Mouse (Mus musculus) mouse embryonic stem cell (cell line): ENCODE measurements around the gene Zranb3.
"Not testable (repeated sequence)": the region's sequence is repeated elsewhere in the genome, so short reads cannot be mapped to it uniquely, and the experiment has no call there.

Experiments
- in situ Hi-C, 2 experiments: fragments of 300-500 bp; cut with MboI; formaldehyde crosslinking; loops; 1 replicate in 1 of 2; 3 replicates in 1 of 2; pipeline ENCODE4 v1.14.3; 2019 to 2020; ENCODE audit warnings: low sequenced_read_pairs in 2 of 2, low pct_unique_long_range_greater_than_20kb in 1 of 2, mixed read lengths in 1 of 2; ENCODE audit not compliant: unreplicated experiment in 1 of 2

Zranb3 gene

DNA sequence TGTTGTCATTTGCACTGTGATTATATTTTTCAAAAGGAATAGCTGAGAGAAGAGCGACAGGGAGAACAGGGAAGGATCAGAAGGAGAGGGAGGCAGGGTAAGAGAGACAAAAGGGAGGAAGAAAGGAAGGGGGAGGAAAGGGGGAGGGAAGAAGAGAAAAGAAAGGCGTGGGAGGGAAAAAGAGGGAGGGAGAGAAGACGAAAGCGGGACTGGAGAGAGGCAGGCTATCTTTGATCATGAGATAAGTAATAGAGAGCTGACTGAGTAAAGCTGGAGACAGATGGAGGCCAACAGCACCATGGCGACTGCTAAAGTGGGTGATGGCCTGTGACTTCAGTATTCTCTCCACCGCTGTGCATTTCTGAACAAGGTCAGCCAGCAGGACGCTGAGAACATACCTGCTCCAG is 143.5 kb downstream of the Zranb3 start:
- in situ Hi-C loops = no loop called here

DNA sequence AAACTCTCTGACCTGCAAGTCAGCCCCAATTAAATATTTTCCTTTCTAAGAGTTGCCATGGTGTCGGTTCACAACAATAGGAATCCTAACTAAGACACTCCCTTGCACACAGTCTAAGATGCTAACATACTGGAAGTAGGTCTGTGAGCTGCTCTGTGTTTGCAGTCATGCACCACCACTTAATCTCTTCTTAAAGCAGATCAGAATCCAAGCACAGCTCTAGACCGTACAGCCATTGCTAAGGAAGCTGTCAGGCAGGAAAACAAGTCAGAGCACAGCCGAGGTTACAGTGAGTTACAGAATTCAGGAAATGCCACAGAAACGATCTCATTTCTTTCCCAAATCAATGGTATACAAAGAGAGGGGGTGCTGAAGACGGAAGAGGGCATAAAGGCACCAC is 144.0 kb downstream of the Zranb3 start:
- in situ Hi-C loops = no loop called here

DNA sequence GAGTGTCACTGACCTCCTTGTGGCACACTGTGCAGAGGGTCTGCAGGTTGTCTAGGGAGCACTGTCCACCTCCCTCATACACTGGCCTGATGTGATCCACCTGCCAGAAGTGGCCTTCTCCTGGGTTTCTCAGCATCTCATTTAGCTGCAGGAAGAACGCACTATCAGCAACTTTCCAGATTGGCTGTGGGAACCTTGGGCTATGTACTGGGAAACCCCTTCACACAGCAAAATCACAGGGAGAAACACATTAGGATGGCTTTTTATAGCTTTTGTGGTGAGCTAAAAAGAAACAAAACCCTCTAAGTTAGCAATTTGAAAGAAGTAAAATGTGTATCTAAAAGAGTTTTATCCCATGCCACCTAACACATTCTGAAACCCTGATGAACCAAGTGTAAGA is 146.3 kb downstream of the Zranb3 start:
- in situ Hi-C loops = no loop called here

DNA sequence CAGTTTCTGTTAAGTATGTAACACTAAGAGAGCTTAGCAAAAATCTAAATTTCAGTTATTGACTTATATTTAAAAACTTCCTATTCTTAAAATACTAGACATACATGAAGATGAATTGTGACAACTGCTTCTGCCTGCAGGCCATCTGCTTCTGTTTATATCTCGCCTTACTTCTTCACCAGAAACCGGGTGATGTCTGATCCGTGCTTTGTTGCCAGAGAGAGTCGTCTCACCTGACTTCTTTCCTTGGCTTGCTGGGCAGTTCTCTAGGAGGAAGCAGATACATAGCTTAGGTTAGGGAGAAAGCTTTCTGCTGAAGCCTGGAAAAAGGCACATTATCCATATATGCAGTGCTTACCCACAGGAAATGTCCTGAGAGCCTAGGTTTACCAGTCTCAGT is 148.0 kb downstream of the Zranb3 start:
- in situ Hi-C loops = no loop called here

DNA sequence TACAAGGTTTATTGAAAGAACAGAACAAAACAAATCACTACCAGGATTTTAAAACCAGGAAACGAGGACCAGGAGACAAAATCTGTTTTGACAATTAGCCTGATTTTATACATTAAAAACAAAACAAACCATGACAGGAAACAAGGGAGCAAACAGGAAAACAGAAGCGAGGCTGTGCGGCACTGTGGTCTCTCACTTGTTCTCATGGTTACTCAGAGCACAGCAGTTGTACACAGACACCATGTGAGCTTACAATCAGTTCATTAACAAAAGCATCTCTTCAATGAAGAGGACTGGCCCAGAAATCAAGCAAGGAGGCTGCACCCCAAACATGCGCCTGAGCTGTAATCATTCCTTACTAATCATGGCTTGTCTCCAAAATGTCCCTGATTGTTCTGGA is 148.6 kb downstream of the Zranb3 start:
- in situ Hi-C loops = not testable (repeated sequence)

DNA sequence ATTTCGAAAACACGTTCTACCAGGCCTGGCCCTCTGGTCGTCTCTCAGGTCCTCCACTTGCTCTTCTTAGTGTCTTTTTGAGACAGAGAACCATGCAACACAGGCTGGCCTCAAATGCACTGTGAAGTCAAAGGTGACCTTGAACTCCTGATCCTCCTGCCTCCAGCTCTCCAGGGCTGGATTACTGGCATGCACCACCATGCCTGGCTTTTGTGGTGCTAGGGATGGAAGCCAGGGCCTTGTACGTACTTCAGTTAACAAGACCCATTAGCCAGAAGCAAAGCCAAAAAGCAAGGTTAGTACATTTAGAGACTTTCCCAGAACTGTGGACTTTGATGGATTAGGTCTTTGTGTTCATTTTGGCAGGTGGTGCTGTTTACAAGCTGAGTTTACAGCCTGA is 150.6 kb downstream of the Zranb3 start:
- in situ Hi-C loops = no loop called here

DNA sequence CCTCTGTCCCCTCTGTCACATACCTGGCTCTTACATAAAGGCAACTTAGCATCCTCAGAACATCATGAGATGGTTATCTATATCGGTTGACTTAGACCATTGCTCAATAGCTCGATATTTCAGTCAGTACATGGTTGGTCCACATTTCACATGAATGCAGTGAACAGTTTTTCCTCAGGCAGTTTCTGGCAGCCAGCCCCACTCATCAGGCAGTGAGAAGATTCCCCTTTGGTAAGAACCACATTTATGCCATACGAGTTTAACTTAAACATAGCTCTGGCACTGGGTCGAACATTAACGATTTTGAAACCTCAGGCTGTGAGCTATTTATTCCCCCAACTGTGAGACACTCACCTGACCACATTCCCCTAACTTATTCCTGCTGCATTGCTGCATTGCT is 154.1 kb downstream of the Zranb3 start:
- in situ Hi-C loops = no loop called here

DNA sequence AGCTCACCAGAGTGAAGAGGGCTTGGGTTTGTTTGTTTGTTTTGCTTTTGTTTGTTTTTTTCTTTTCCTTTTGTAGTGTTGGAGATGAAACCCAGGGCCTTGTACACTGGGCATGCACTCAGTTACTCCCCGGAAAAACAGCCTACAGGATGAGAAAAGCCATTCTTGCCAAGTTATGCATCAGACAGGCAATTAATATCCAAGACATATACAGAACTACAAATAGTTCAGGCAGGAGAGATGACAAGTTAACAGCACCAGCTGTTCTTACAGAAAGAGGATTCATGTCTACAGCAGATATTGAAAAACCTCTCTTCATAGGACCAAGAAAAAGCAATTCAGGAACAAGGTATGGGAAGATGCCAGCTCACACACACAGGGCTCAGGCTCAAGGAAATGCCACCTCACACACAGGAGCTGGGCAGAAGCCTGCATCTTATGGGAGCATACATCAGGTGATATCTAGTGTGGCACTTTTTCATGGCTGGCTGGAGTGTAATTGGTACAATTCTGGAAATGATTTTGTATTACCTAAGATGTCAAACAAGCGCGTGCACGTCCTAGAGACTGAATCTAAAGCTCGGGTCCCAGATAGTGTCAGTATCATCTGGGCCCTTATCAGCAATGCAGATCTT is 156.1 kb downstream of the Zranb3 start:
- in situ Hi-C loops = no loop called here

DNA sequence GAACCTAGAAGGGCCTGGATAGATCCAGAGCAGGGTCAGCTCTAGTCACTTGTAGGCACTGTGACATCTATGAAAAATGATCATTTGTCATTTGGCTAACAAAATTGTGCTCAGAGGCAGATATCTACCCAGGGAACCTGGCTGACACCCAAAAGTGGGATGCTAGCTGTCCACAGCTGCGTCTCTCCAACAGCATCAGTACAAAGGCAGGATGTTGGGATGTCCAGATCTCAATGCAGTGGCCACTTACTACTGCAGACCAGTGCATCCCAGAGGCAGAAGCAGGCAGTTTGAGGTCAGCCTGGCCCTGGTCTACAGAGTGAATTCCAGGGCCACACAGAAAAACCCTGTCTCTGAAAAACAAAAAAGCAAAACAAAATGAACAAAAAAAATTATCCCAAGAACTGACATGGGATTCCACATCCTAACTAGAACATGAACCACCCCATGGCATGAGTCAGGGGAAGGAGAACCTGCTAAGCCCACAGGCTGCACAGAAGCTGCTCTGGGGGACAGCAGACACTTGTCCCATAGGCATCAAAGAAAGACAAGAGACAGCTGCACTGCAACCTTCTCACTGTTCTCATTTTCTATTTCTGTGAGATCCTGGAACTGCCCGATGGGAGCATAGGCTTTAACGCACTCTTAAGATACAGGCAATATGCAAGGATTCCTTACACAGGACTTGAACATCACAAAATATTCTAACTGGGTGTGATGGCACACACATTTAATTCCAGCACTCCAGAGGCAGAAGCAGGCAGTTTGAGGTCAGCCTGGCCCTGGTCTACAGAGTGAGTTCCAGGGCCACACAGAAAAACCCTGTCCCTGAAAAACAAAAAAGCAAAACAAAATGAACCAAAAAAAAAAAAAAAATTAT is 156.9 kb downstream of the Zranb3 start:
- in situ Hi-C loops = no loop called here

DNA sequence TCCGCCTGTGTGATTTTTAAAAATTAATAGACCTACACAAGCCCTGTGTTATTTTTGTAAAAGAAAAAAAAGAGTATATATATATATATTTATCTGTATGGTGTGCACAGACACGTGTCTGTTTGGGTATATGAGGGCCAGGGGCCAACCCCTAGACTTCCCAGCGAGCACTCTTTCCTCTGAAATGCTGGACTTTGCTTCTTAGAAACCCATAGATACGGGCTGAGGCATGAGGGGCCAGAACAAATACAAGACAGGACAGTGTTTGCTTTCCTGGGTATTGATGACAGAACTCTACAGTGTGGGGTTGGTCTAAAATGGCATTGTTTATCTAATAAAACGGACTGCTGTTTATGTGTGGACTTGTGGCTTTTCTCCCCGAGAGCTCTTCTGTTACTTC is 159.3 kb downstream of the Zranb3 start:
- in situ Hi-C loops = no loop called here

DNA sequence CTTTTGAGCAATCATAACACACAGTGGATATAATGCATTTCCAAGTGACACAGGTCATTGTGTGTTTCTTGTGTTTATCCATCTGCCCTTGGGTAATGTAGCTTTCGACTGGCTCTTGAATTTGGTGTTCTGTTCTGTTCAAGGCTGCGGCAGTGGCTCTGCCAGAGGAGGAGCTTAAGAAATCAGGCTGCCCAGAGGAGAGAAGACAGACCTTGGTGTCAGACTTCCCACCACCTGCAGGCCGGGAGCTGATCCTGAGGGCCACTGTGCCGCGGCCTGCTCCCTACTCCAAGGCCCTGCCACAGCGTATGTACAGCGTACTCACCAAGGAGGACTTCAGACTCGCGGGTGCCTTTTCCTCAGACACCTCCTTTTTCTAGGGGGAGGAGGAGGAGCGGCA is 160.6 kb downstream of the Zranb3 start:
- in situ Hi-C loops = no loop called here

DNA sequence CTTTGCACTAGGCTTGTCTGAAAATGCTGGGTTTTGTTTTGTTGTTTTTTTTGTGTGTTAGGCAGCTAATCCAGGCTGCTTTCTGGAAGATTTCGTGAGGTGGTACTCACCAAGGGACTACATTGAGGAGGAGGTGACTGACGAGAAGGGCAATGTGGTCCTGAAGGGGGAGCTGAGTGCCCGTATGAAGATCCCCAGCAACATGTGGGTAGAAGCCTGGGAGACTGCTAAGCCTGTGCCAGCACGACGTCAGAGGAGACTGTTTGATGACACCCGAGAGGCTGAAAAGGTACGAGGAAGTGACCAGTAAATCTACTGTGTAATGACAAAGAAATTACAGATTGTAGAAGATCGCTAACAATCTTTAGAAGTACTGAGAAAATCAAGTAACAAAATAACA is 165.6 kb downstream of the Zranb3 start:
- in situ Hi-C loops = no loop called here

DNA sequence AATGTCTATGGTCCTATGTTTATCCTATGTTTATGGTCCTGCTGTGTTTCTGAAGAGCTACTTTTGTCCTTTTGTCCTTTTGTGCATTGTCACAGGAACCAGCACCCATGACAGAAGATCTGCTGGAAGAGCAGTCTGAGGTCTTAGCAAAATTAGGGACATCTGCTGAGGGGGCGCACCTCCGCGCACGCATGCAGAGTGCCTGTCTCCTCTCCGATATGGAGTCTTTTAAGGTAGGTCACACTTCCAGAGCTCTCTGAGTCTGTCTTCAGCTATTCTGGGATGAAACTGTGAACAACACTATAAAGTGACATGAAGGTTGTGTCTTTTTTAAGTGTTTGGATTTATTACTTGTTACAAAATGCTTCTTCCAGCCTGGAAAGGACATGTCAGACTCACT is 168.5 kb downstream of the Zranb3 start:
- in situ Hi-C loops = no loop called here

DNA sequence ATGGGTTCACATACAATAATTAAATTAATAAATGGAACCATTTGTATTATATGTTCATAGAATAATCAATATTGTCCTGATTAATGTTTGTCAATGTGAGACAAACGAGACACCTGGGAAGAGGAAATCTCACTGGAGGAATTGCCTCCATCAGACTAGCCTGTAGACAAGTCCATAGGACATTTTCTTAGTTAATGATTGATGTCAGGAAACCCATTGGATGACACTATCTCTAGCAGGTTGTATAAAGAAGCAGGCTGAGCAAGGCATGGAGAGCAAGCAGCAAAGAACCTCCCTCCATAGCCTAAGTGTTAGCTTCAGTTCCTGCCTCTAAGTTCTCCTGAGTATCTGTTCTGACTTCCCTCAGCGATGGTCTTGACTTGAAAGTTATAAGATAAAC is 169.4 kb downstream of the Zranb3 start:
- in situ Hi-C loops = no loop called here

DNA sequence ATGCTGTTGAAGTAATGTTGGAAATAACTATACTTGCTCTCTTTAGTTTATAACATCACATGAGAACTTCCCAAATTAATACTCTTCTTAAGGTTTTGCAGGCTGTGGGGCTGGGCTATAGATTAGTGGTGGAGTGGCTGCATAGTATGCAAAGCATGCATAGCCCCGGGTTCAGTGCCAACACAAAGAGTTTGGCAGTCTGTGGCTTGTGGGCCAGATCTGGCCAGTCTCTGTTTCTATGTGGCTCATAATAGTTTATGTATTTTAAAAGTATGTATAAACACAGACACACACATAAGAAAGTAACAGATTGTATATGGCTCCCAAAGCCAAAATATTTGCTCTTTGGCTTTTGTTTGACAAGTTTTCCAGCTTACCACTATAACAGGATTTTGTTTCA is 187.0 kb downstream of the Zranb3 start:
- in situ Hi-C loops = no loop called here

DNA sequence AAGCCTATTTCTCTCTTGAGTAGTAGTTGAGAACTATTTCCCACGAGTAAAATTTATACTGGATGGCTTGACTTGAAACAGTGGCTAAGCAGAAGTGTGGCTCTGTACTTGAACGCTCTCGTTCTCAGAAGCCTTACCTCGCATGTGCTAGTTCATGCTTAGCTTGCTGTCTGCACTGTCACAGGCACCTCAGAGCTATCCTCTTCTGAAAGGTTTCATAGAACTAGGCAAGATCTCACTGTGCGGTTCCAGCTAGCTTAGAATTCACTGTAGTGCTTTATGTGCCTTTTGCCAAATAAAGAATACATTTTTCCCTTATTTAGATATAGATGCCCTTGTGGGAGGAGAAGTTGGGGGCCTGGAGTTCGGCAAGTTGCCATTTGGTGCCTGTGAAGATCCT is 187.5 kb downstream of the Zranb3 start:
- in situ Hi-C loops = no loop called here

DNA sequence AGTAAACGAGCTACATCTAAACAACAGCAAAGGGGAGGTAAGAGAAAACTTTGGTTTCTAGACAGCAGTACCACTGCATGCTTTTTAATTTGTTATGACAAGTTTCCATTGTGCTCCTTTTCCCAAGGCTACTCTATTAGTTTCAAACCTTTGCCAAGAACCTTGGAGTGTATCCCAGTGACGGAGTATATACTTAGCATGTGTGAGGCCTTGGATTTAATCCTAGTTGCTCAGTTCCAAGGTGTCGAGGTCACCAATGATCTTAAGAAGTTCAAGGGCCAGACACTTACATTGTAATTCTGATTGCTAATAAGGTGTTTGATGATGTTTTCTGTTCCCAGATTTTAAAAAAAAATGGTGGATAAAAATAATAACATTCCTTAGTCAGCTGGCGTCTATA is 189.7 kb downstream of the Zranb3 start:
- in situ Hi-C loops = no loop called here

DNA sequence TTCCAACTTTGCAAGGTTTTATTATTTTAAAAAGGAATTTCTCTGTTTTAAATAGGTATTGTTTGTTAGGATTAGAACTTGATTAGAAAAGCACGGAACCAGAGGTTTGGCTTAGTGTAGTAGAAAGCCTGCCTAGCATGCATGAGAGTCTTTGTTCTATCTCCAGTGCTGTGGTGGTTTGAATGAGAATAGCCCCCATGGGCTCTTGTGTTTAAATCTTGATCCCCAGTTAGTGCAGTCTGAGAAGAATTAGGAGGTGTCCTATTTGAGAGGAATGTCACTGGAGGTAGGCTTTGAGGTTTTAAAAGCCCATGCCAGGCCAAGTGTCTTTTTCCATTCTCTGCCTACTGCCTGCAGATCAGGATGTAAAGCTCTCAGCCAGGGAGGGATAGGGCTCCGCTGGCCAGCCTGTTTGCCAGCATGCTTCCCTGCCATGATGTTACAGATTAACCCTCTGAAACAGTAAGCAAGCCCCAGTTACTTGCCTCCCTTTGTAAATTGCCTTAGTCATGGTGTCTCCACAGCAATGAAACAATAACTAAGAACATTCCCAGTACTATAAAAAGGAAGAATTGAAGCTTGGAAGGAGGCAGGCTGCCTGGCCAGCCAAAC is 198.0 kb downstream of the Zranb3 start:
- in situ Hi-C loops = no loop called here
